Mouse (Mus musculus) left cerebral cortex, adult 9 months (tissue): ENCODE data around the gene Isl1.

Experiments used
- DNase-seq, 2 experiments: peaks; one replicate each; pipeline ENCODE4 v3.0.0; 2022; ENCODE audit warnings: low spot score in 2 of 2

The Isl1 gene

GRCm38 (mm10) chr13:116309584-116310462 lies at the start of gene Isl1:
TSS of gene Isl1 (minus strand) at chr13:116309689.
- DNase-seq = no peak

DNA sequence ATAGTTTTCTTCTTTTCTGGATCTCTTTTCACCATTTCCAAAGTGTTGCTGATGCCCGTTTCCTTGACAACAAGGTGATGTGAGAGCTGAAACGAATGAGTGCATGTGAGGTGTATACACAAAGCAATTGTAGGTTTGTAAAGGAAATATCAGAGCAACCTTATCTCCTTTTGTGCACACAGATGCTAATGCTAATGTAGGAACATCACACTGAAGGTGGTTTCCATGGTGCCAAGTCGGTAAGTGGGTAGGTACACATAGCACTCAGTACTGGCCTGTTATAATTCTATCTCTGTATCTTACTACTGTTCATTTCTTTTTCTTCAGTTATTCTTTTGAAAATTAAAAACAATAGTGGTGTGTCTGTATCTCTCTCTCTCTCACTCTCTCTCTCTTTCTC lies 26.3 kb upstream of the Isl1 start:
- no peak for DNase-seq

GRCm38 (mm10) chr13:116313636-116314530 lies 4.4 kb upstream of the Isl1 start:
- DNase-seq = no peak

DNA sequence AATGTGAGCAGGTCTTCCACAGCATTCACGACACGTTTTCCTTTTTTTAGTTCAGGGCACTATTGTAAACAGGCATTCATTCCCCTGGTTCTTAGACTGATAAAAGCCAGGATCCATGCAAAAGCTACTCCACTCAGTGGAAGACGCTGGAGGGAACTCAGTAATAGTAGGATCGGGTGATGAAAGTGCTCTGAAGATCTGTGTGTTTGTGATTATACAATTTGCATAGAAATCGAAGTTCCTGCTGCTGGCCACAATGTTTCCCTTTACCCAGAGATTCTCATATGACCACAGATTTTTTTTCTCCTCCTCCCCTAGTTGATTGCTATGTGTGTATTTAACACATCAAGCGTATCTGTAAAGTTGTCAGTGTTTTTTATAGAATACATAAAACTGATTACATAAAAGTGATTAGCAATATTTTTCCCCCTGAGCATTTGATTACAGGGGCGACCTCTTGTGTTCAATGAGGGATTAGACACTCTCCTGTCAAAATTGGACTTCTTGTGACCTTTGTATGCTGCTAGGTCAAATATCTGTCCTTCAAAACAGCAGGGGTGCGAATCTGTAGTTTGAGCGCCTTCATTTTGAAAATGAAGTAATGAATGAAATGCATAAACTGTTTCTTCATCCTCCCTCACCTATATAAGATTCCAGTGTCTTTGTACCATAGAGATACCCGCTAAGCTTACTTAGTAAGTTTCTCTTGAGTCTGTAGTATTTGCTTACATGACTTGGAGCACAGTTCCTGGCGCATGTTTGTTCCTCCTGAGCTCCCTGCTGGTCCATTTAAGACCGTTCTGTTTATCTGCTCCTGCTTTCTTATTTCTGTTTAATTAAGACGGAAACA lies 2.6 kb upstream of the Isl1 start:
- DNase-seq = no peak

DNA sequence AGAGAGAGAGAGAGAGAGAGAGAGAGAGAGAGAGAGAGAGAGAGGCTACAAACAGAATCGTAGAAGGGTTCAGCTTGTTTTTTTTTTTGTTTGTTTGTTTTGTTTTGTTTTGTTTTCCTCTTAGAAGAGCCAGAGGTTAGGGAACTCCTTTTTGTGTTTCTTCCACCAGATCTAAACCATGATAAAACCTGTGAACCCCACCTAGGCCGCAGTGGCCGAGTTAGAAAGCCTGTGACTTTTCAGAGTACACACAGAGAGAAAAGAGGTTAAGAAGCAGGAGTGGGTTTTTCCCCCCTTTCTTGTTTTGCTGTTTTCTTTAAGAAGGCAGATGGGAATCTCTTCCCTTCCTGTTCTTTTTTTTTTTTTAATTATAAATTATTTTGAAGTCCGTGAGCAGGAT lies 1.5 kb upstream of the Isl1 start:
- no peak for DNase-seq

- no peak for DNase-seq
Measured at GRCm38 (mm10) chr13:116310463-116310765, 925 bp upstream of the Isl1 start.

- no peak for DNase-seq
Measured at GRCm38 (mm10) chr13:116308933-116309583, 431 bp downstream of the Isl1 start.

DNA sequence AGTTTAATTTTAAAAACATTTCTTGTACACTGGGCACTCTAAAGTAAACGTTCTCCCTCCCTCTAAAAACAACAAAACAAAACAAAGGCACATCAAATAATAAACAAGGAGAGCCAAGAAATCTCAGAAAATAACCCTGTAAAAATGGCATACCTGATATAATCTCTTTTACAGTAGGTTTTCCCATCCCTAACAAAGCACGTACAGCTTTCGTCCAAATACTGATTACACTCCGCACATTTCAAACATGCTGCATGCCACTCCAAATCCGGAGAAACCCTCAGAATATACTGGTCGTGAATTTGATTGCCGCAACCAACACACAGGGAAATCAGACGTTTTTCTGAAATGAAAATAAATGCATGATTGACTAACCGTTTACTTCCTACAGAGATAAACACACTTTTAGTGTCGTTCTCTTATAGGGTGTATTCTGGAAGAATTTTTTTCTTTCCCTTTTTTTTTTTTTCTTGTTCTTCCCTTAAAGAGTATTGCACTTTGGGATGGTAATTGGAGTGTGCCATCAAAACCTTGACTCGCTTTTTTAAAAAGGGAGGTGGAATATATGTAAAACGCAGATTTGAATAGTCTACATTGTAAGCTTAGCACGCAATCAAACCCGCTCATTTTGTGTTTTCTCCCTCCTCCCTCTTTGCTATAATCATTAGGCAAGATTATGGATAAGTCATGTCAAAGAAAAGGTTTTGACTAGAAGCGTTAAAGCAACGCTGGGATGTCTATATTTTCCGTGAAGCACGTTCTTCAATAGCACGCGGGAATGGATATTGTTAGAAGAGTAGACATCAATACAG lies 1.2 kb downstream of the Isl1 start:
- no peak for DNase-seq

DNA sequence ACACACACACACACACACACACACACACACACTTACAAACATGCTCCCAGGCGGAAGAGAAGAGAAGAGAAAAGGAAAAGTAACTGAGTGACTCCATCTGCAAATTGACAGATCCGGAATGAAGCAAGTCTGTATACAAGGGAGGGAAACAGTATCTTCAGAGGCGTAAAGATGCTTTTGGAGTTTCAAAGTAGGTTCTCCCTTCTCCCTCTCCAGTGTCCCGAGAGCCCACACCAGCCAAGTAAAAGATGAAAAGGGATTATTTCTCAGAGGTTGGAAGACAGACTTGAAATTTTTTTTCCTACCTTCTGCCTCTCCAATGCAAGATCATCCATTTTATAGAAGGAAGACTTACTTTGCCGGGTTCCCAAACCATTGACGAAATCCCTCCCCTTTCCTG lies 2.9 kb downstream of the Isl1 start:
- DNase-seq = no peak

DNA sequence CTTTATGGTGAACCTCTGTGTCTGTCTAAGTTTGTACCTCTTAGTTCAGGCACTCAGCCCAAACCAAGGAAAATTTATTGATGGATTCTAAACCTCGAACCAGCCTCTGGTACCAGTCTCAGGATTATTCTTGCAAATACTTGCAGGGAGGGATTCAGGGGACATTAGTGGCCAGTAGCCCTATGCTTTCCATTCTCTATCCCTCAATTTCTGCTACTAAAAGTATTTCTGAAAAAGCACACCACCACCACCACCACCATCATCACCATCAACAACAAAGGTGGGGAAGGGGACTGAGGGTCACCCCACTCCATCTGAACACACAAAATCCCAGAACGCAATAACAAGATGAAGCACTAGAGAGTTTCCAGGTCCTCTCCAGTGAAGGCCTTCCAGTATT lies 3.8 kb downstream of the Isl1 start:
- DNase-seq = no peak

GRCm38 (mm10) chr13:116304713-116305470 lies 4.6 kb downstream of the Isl1 start:
- DNase-seq = no peak

GRCm38 (mm10) chr13:116303766-116304165 lies 5.7 kb downstream of the Isl1 start:
- DNase-seq = no peak

DNA sequence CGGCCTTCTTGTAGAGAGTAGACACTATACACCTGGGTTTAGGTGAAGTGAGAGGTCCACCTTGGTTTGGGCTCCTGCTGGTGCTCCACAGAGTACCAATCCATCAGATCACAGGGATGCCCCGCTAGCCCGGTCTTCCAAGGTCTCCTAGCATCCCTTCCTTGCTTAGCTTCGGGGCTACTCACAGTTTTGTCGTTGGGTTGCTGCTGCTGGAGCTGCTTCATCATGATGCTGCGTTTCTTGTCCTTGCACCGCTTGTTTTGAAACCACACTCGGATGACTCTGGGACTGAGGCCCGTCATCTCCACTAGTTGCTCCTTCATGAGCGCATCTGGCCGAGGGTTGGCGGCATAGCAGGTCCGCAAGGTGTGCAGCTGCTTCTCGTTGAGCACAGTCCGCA lies 6.6 kb downstream of the Isl1 start:
- no peak for DNase-seq

GRCm38 (mm10) chr13:116301706-116302105 lies 7.8 kb downstream of the Isl1 start:
- DNase-seq = no peak

DNA sequence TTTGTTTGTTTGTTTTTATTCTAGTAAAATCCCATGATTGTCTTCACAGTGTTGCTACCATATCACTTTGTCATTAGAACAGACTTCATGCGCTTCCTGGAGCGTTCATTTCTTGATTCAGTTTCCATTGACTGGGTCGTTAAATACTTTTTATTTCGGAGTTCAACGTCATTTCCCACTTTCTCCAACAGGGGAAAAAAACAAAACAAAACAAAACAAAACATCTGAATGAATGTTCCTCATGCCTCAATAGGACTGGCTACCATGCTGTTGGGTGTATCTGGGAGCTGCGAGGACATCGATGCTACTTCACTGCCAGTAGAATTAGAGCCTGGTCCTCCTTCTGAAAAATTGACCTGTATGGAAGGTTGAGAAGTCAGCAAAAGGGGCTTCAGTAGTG lies 10.2 kb downstream of the Isl1 start:
- DNase-seq = no peak

DNA sequence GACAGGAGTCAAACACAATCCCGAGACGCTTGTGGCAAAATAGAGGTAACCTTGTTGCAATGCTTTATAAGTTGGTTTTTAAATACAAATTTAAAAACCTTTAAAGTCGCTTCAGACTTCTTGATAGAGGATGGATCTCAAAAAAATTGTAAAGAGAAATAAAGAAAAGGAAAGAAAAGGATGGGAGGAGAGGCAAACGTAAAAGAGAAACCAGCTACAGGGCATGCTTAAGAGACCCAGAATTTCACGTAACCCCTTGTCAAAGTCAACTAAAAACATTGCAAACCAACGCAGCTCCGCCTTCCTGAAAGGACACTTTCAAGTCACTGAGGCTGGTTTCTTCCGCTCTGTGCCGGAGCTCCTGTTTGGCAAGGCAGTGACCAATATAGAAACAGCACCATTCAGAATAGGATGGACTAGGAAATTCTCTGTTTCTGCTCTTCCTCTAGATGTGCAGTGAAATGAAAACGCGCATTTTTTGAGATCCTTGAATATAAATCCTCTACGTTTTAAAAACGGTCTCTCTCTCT lies 10.8 kb downstream of the Isl1 start:
- no peak for DNase-seq

DNA sequence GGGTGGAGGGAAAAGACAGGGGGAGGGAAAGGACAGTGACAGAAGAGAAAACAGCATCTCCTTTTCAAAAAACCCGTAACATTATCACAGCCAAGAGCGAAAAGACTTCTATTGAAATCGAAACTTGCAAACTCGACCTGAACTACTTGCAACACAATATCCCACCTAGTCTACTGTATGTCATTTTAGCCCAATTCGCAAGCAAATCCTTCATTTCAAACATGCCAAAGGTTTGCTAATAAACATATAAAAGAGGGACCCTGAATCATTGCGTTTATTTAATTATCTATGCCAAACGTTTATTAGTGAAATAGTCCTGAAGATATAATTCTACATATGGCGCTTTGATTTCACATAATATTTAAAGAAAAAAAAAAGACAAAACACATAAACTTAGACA lies 11.5 kb downstream of the Isl1 start:
- no peak for DNase-seq

- no peak for DNase-seq
Measured at GRCm38 (mm10) chr13:116297048-116297811, 12.3 kb downstream of the Isl1 start.

DNA sequence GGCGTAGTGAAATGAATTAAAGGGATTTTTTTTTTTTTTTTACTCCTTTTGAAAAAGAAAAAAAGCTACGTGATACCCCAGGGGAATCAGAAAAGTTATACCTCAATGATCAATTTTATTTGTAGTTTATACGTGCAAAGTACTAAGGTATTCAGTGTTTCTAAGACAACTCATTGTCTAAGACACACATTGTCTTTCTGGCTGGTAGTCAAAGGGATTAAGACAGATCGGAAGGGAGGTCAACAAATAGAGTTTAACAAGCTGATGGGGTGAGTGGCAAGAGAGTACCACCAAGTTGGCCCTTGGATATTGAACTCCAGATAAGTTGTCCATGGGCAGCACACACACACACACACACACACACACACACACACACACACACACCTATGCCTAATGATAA lies 14.1 kb downstream of the Isl1 start:
- no peak for DNase-seq
